Mouse (Mus musculus) embryonic facial prominence, embryonic 11.5 days (tissue): ENCODE measurements around the gene Rbfox1. TPM values are rescaled to one million over a fixed set of nuclear protein-coding genes. Genes with fewer than 3 reads are reported as not detected.

Experiments used
- ATAC-seq: fragments of 200-750 bp; cut with Nextera tagmentation; replicated peaks from 2 replicates; pipeline ENCODE4 v1.8.0; 2017; ENCODE audit warnings: low read depth; ENCODE audit not compliant: insufficient number of reproducible peaks, low FRiP score, low TSS enrichment
- DNase-seq: peaks from one replicate; pipeline ENCODE4 v3.0.0-alpha.2; 2015; ENCODE audit warnings: low spot score
- H3K27ac ChIP-seq: fragments of 300-500 bp; sonication (generic); replicated peaks from 2 replicates; pipeline ENCODE4 v1.5.1; 2014; ENCODE audit warnings: mild to moderate bottlenecking, low read depth, low read length, control low read depth
- H3K27me3 ChIP-seq: fragments of 300-500 bp; sonication (generic); 2 replicates; pipeline ENCODE4 v1.6.1; 2014; ENCODE audit warnings: mild to moderate bottlenecking, low read length, moderate library complexity, mixed read lengths; ENCODE audit not compliant: control insufficient read depth, insufficient read depth
- H3K36me3 ChIP-seq: fragments of 300-500 bp; sonication (generic); replicated peaks from 2 replicates; pipeline ENCODE4 v1.6.1; 2014; ENCODE audit warnings: low read depth, mild to moderate bottlenecking, low read length, moderate library complexity, mixed read lengths; ENCODE audit not compliant: control insufficient read depth, insufficient read depth
- H3K4me1 ChIP-seq: fragments of 300-500 bp; sonication (generic); 2 replicates; pipeline ENCODE4 v1.6.1; 2014; ENCODE audit warnings: low read length, mixed read lengths; ENCODE audit not compliant: control insufficient read depth, insufficient read depth
- H3K4me2 ChIP-seq: fragments of 300-500 bp; sonication (generic); 2 replicates; pipeline ENCODE4 v1.6.1; 2014; ENCODE audit warnings: low read depth, mild to moderate bottlenecking, control low read depth, low read length, moderate library complexity
- H3K4me3 ChIP-seq: fragments of 300-500 bp; sonication (generic); 2 replicates; pipeline ENCODE4 v1.5.1; 2014; ENCODE audit warnings: low read depth, low read length, control low read depth
- H3K9ac ChIP-seq: fragments of 300-500 bp; sonication (generic); replicated peaks from 2 replicates; pipeline ENCODE4 v1.6.1; 2014; ENCODE audit warnings: mild to moderate bottlenecking, control low read depth, low read length
- H3K9me3 ChIP-seq: fragments of 300-500 bp; sonication (generic); replicated peaks from 2 replicates; pipeline ENCODE4 v1.6.1; 2016; ENCODE audit warnings: mild to moderate bottlenecking, low read length, inconsistent platforms, mixed read lengths; ENCODE audit not compliant: control insufficient read depth
- WGBS: fragments of 180-500 bp; shearing (Covaris S2); extraction: QIAGEN DNeasy Blood & Tissue Kit; methylation state at CpG from one replicate; pipeline ENCODE4 v1.1.7; 2014; 5-methylcytosine and 5-hydroxymethylcytosine counted together
- polyA plus RNA-seq: library from polyadenylated mRNA; unstranded; fragments of >200 nt; fragmentation: Nextera tagmentation; extraction: Ambion mirVana; gene quantifications from 2 replicates; pipeline ENCODE4 v1.2.1, GENCODE M21; 2014

The Rbfox1 gene
- polyA plus RNA-seq, 1 experiment from 2014 or later: 4.2 TPM

DNA sequence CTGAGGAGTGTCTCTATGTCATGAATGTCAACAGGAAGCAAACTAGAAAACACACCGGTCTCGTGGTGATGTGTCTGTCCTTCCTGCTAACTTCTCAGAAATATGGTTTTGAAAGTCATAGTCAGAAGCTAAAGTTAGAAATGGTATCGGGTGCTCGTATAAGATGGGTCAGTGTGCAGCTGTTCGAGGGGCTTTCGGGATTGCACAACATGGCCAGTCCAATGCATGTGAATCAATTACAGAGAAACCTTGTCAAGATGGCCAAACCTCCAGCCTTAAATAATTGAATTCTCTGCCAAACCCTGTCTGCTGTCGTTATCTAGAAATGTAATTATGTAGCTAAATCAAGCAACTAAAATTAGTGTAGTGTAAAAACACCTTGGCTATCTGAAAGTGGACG, 1182.0 kb downstream of the Rbfox1 start:
- Histone ChIP-seq H3K4me2 (no peak overlapping the region), H3K27me3 (no peaks in the 10 kb centered on the region), H3K9ac (no peak overlapping the region), H3K4me3 (no peak overlapping the region), H3K9me3 (no peaks in the 10 kb centered on the region), H3K27ac (no peak overlapping the region), H3K36me3 (no peaks in the 10 kb centered on the region), H3K4me1 (no peaks in the 10 kb centered on the region)
- WGBS: 87% methylated on average over 8 of the region's 8 CpGs
- DNase-seq (no peak), ATAC-seq (no peak)

- DNase-seq: no peak
- WGBS: 71% methylated on average over 8 of the region's 8 CpGs
- Histone ChIP-seq H3K4me2 (no peak overlapping the region), H3K36me3 (no peaks in the 10 kb centered on the region), H3K27ac (no peak overlapping the region), H3K9ac (no peak overlapping the region), H3K4me3 (no peak overlapping the region), H3K27me3 (no peaks in the 10 kb centered on the region), H3K9me3 (no peaks in the 10 kb centered on the region), H3K4me1 (no peaks in the 10 kb centered on the region)
- no peak for ATAC-seq
Observed at GRCm38 (mm10) chr16:7069599-7069998, 1184.4 kb downstream of the Rbfox1 start.

DNA sequence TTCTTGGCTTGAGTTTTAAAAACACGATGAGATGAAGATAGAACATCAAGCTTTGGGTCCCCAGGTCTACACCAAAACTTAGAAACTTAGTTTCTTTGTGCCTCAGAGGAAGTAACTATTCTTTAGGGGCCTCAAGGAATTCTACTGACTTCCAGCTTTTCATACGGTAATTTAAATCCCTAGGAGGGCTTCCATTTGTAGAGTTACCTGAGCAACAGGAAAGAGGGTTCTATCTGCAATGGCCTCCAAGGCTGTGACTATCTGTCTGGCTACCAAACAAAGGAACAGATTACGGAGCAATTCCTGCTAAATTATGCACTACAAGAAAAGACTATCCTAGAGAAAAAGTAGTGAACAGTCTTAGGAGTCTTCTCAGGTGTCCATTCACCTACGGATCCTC, 1189.6 kb downstream of the Rbfox1 start:
- Histone ChIP-seq H3K4me1 (no peaks in the 10 kb centered on the region), H3K9me3 (no peaks in the 10 kb centered on the region), H3K9ac (no peak overlapping the region), H3K36me3 (no peaks in the 10 kb centered on the region), H3K4me3 (no peak overlapping the region), H3K27ac (no peak overlapping the region), H3K27me3 (no peaks in the 10 kb centered on the region), H3K4me2 (no peak overlapping the region)
- ATAC-seq (no peak), DNase-seq (no peak)
- 84% methylated on average over 4 of the region's 4 CpGs for WGBS

DNA sequence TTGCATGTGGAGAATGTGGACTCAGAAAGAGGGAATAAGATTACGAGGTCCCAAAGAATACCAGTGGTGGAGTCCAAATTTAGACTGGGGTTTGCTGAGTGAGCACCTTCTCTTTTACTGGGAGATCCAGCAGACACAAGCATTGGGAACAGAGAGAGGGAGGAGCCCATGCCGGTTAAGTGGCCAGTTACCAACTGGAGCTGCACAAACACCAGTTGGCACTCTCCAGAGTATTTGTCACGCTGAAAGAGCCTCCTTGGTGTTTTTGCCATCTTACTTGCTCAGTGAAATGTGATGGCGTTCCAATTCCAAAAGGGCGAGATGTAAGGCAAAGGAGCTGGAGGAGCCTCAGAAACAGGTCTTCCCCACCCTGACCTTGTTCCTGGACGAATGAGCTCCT, 1190.6 kb downstream of the Rbfox1 start:
- Histone ChIP-seq H3K4me3 (no peak overlapping the region), H3K36me3 (no peaks in the 10 kb centered on the region), H3K4me1 (no peaks in the 10 kb centered on the region), H3K4me2 (no peak overlapping the region), H3K27me3 (no peaks in the 10 kb centered on the region), H3K27ac (no peak overlapping the region), H3K9ac (no peak overlapping the region), H3K9me3 (no peaks in the 10 kb centered on the region)
- no peak for DNase-seq
- 84% methylated on average over 6 of the region's 6 CpGs for WGBS
- no peak for ATAC-seq

- no peak for ATAC-seq
- WGBS: 94% methylated on average over 1 of the region's 1 CpGs
- H3K9ac ChIP-seq: no peak overlapping the region
Observed at GRCm38 (mm10) chr16:7076305-7076704, 1191.2 kb downstream of the Rbfox1 start.

GRCm38 (mm10) chr16:7076707-7077106, 1191.6 kb downstream of the Rbfox1 start:
- no peak overlapping the region for H3K4me3 ChIP-seq
- no peak for ATAC-seq
- no peaks in the 10 kb centered on the region for H3K27me3 ChIP-seq
- H3K4me1 ChIP-seq: no peaks in the 10 kb centered on the region
- H3K4me2 ChIP-seq: no peak overlapping the region
- WGBS: 87% methylated on average over 3 of the region's 3 CpGs
- no peak overlapping the region for H3K27ac ChIP-seq
- no peaks in the 10 kb centered on the region for H3K36me3 ChIP-seq
- H3K9me3 ChIP-seq: no peaks in the 10 kb centered on the region
- DNase-seq: no peak
- H3K9ac ChIP-seq: no peak overlapping the region

More at GRCm38 (mm10) chr16:7076305-7076704, 1191.2 kb downstream of the Rbfox1 start:
- H3K4me1 ChIP-seq: no peaks in the 10 kb centered on the region
- no peaks in the 10 kb centered on the region for H3K36me3 ChIP-seq
- DNase-seq: no peak
- H3K27me3 ChIP-seq: no peaks in the 10 kb centered on the region
- H3K4me3 ChIP-seq: no peak overlapping the region
- no peak overlapping the region for H3K4me2 ChIP-seq
- no peak overlapping the region for H3K27ac ChIP-seq
- H3K9me3 ChIP-seq: no peaks in the 10 kb centered on the region

GRCm38 (mm10) chr16:7081074-7081568, 1196.0 kb downstream of the Rbfox1 start:
- H3K4me3 ChIP-seq: no peak overlapping the region
- ATAC-seq (no peak), DNase-seq (no peak)
- H3K27ac ChIP-seq: no peak overlapping the region
- H3K9me3 ChIP-seq: no peaks in the 10 kb centered on the region
- no peaks in the 10 kb centered on the region for H3K36me3 ChIP-seq
- no peaks in the 10 kb centered on the region for H3K27me3 ChIP-seq
- H3K4me2 ChIP-seq: no peak overlapping the region
- H3K9ac ChIP-seq: no peak overlapping the region
- H3K4me1 ChIP-seq: no peaks in the 10 kb centered on the region
- 77% methylated on average over 3 of the region's 3 CpGs for WGBS

- Histone ChIP-seq H3K4me2 (no peak overlapping the region), H3K27ac (no peak overlapping the region), H3K4me3 (no peak overlapping the region), H3K9ac (no peak overlapping the region), H3K9me3 (no peaks in the 10 kb centered on the region), H3K4me1 (no peaks in the 10 kb centered on the region), H3K27me3 (no peaks in the 10 kb centered on the region), H3K36me3 (no peaks in the 10 kb centered on the region)
- no peak for ATAC-seq
- 80% methylated on average over 5 of the region's 5 CpGs for WGBS
- no peak for DNase-seq
Observed at GRCm38 (mm10) chr16:7081684-7082255, 1196.6 kb downstream of the Rbfox1 start.
